Mouse (Mus musculus) forebrain, embryonic 15.5 days (tissue): ENCODE results near the gene Ubox5. TPM values are rescaled to one million over a fixed set of nuclear protein-coding genes. Genes with fewer than 3 reads are reported as not detected.

Source experiments
- polyA plus RNA-seq: library from polyadenylated mRNA; unstranded; fragments of >200 nt; fragmentation: Nextera tagmentation; extraction: Ambion mirVana; gene quantifications from 2 replicates; pipeline ENCODE4 v1.2.1, GENCODE M21; 2015

Ubox5 gene
- polyA plus RNA-seq, 1 experiment from 2014 or later = 12.7 TPM

Other genes starting within 250 kb of the Ubox5 start
- gene Cpxm1, start 232.5 kb downstream of the Ubox5 start, polyA plus RNA-seq = 14.6 and 15.2 TPM in 2 replicates
- gene Gm28372, start 224.8 kb downstream of the Ubox5 start, polyA plus RNA-seq = 0.24 and 0.25 TPM in 2 replicates
- gene 1700020A23Rik, start 224.8 kb downstream of the Ubox5 start, polyA plus RNA-seq = 0.42 and 0.45 TPM in 2 replicates
- not detected in 2 replicates for gene Tmem239, start 223.6 kb downstream of the Ubox5 start, polyA plus RNA-seq
- gene Vps16, start 205.7 kb downstream of the Ubox5 start, polyA plus RNA-seq = 116 and 119 TPM in 2 replicates
- 12.4 and 12.8 TPM in 2 replicates for gene Pced1a, start 205.3 kb downstream of the Ubox5 start, polyA plus RNA-seq
- gene Ptpra, start 179.8 kb downstream of the Ubox5 start, polyA plus RNA-seq = 146 and 160 TPM in 2 replicates
- gene Mrps26, start 66.3 kb downstream of the Ubox5 start, polyA plus RNA-seq = 77.8 and 82.3 TPM in 2 replicates
- 1.4 and 2.6 TPM in 2 replicates for gene Oxt, start 53.9 kb downstream of the Ubox5 start, polyA plus RNA-seq
- gene Avp, start 47.5 kb downstream of the Ubox5 start, polyA plus RNA-seq = 5.4 and 49.3 TPM in 2 replicates
- gene Fastkd5, start within 50 bp of the Ubox5 start, polyA plus RNA-seq = 14.1 and 15.4 TPM in 2 replicates
- 9.2 and 10.0 TPM in 2 replicates for gene Lzts3, start 12.8 kb upstream of the Ubox5 start, polyA plus RNA-seq
- gene Ddrgk1, start 34.6 kb upstream of the Ubox5 start, polyA plus RNA-seq = 57.4 and 63.4 TPM in 2 replicates
- 133 and 134 TPM in 2 replicates for gene Itpa, start 37.6 kb upstream of the Ubox5 start, polyA plus RNA-seq
- 0.97 and 1.8 TPM in 2 replicates for gene Slc4a11, start 67.5 kb upstream of the Ubox5 start, polyA plus RNA-seq